Mouse (Mus musculus): Measurements from ENCODE around the gene Tmem80.

Tmem80 gene

DNA sequence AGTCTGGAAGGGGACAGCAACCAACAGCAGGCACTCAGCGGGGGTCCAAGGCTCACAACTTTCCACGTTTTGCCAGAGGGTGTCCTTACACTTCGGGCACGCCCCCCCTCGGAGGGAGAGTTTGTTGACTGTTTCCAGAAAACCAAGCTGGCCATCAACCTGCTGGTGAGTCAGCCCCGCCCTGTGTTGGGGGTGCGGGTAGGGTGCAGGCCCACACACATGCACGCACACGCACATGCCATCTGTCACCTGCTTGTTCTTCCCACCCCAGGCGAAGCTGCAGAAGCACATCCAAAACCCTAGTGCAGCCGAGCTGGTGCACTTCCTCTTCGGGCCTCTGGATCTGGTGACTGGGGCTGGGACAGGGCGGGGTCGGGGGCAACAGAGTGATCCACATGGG lies 29.4 kb downstream of the Tmem80 start:
- DNase-seq (ENCODE audit: low read depth, low spot score) = no peak

DNA sequence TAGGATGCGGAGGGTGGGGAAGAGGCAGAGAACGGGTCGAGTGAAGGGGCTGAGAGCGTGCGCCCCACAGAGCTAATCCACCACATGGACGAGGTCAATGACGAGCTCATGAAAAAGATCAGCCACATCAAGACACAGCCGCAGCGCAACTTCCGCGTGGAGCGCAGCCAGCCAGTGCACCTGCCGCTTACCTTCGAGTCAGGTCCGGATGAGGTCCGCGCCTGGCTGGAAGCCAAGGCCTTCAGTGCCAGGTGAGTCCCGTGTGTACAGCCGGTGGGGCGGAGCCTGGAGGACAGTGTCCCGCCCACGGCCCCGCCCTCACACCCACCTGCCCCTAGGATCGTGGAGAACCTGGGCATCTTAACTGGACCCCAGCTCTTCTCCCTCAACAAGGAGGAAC lies 34.0 kb downstream of the Tmem80 start:
- no peak for DNase-seq (ENCODE audit: low read depth, low spot score)

DNA sequence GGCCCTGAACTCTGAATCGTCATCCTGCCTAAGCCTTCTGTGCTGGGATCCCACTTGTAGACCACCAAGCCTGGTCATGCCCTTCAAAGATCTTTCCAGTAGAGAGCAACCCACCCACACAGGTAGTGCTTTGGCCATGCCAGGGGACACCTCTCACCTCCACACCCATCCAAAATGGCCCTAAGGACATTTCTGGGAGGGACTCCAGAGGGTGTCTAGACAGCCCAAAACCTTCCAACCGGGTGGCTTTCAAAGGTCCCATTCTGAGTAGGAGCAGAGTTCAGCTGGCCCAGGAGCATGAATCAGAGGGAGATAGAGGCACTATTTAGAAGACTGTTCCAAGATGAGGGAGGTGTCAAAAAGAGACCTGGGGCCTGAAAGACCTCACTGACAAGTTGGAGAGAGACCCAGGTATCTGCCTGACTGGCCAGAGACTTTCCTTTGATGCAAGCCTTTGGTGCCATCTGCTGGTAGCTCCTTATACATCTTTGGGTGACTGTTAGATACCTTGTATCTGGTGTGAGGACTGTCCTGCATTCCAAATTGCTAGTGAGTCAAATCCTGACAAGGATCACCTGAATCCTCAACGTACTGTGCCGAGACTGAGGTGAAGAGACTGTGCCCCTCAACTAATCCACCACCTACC lies 35.7 kb downstream of the Tmem80 start:
- peak; percentile 53 for DNase-seq (ENCODE audit: low read depth, low spot score)

DNA sequence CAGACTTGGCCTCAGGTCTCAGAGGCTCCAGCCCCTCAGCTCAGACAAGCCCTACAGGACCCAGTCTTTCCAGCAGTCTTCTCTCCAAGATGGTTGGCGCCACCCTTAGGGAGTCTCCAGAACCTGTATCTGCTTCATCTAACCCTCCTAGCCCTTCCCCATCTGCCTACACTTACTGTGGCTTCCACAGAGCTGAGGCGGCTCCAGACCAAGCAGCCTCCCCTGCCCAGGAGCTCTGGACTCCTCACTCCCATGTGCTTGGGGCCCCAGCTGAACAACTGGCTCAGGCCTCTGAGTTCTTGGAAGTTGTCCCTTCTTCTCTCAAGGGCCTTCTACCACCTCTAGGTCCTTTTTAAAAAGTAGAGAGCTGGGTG lies 36.2 kb downstream of the Tmem80 start:
- no peak for DNase-seq (ENCODE audit: low read depth, low spot score)

GRCm38 (mm10) chr7:141364349-141365048 lies 37.0 kb downstream of the Tmem80 start:
- DNase-seq (ENCODE audit: low read depth, low spot score) = no peak

DNA sequence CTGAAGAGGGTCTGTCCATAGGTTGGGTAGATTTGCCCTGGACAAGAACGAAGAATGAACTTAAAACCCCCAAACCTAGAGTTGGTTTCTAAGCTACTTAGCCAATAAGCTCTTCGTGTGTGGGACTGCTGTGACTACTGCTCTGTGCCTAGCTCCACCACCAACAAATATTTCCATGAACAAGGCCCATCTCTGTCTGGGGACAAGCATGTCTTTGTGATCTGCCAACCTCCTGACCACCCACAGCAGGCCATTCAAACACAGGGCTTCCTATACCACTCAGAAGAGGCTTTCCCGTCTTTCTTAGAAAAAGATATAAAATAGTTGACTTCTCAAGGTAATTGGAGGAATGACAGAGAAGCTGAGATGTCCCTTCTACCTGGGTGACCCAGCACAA lies 37.5 kb downstream of the Tmem80 start:
- DNase-seq (ENCODE audit: low read depth, low spot score) = no peak

- no peak for DNase-seq (ENCODE audit: low read depth, low spot score)
These were observed 39.8 kb downstream of the Tmem80 start for GRCm38 (mm10) chr7:141367358-141367757.

- DNase-seq (ENCODE audit: low read depth, low spot score) = no peak
These were observed 42.4 kb downstream of the Tmem80 start for GRCm38 (mm10) chr7:141369918-141370317.

- DNase-seq (ENCODE audit: low read depth, low spot score) = no peak
These were observed 44.5 kb downstream of the Tmem80 start for GRCm38 (mm10) chr7:141371942-141372595.

GRCm38 (mm10) chr7:141373611-141374010 lies 46.1 kb downstream of the Tmem80 start:
- no peak for DNase-seq (ENCODE audit: low read depth, low spot score)

- DNase-seq (ENCODE audit: low read depth, low spot score) = no peak
These were observed 46.9 kb downstream of the Tmem80 start for GRCm38 (mm10) chr7:141374399-141374798.

GRCm38 (mm10) chr7:141379584-141379983 lies 52.0 kb downstream of the Tmem80 start:
- DNase-seq (ENCODE audit: low read depth, low spot score) = no peak

DNA sequence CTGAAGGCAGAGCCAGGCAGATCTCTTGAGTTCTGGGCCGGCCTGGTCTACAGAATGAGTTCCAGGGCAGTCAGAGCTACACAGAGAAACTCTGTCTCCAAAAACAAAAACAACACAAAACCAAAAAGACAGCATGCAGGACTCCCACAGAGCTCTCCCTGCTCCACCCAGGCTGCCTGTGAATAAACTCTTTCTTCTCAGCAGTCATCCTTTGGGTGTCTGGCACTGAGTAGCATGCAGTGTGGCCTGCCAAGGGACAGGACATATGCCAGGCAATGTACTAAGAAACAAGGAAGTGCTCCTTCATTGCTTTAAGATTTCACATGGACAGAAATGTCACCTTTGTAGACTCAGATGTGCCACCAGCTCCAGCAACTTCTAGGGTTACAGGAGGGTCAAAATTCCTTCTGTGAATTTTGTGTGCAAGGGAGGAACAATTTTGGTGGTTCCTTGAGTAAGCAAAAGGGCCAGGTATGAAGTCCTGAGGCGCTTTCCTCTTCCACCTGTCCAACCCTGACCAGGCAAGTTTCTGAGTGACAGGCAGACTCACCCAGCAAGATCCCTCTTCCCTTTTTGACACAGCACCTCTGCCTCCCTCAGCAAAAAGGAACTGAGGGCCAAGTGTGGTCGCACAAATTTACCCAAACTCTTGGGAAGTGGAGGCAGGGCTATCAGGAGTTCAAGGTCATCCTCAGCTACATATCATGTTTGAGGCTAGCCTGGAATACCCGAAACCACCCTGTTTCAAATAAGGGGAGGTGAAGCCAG lies 53.7 kb downstream of the Tmem80 start:
- DNase-seq (ENCODE audit: low read depth, low spot score) = no peak
